Mouse (Mus musculus): ENCODE measurements at regions not wholly inside any gene's neighbourhood (a gene's known extent, or its start where the extent isn't known, plus 50 kb on each side); places are given as distances from the start of the nearest gene placed in this dataset.

DNA sequence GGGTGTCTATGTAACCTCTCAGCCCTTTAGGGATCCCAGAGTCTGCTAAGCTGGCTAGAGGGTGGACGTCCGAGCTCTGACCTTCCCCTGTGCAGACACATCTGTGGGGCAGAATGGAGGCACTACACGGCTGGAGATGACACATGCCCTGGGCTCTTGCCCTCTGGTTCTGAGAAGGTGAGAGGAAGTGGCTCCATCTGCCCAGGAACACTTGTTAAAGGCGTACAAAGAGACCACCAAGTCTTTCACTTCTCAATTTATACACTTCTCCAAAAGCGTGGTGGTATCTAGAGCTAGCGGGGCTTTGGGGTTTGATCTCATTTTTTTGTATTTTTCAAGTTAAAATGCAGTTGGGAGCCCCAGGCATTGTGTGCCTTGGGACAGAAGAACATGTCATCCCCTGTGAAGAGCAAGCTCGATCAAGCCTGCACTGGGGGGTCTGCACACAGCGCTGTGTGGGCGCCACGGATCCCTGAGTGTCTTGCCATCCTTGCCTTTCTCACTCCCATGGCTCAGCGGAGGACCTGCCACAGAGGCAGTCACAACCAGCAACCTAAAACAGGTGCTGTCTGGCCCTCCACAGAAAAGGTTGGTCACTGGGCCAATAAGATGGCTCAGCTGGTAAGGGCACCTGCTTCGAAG is 121.6 kb upstream of the Slc22a12 start:
- TF ChIP-seq POLR2A (IDR thresholded peaks at IDR 0.05; ENCODE audit: borderline replicate concordance, extremely low read depth, low read depth, low read length) = no peak
- no peak for TF ChIP-seq CTCF (IDR thresholded peaks at IDR 0.05; ENCODE audit: insufficient read depth, low read length)
